Mouse (Mus musculus): Measurements from ENCODE around the gene Abca16. TPM values are rescaled to one million over a fixed set of nuclear protein-coding genes. Genes with fewer than 3 reads are reported as not detected.

Abca16 gene
- total RNA-seq (2012; rRNA removed) (not detected in 2 replicates), polyA plus RNA-seq (2012; ENCODE audit: insufficient read depth in 1 of 2, insufficient read length in 2 of 2, low read depth in 1 of 2, low replicate concordance in 2 of 2, missing spikeins in 1 of 2) (not detected)

GRCm38 (mm10) chr7:120409447-120409846 is at the start of gene Abca16:
TSS of gene Abca16 (plus strand) at chr7:120409647.
- no peaks in the 10 kb centered on the region for H3K79me2 ChIP-seq (ENCODE audit: control insufficient read depth, insufficient read depth, low read length, poor library complexity)

DNA sequence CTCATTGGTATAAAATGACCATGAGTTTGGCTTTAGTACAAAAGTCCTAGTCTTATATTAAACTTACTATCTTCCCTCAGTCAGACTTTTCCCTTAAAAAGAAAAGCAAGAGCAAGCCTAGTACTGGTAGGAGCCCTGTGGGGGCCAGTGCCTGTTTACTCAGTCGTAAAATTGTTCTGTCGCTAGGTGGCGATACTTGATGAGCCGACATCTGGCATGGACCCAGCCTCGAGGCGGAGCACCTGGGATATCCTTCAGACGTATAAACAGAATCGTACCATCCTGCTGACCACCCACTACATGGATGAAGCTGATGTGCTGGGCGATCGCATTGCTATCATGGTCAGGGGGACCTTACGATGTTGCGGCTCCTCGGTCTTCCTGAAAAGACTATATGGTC is 48.3 kb upstream of the Abca16 start:
- DNase-seq (ENCODE audit: low read depth, low spot score), result no peak
- Histone ChIP-seq H3K79me2 (ENCODE audit: control insufficient read depth, insufficient read depth, low read length, poor library complexity) (no peaks in the 10 kb centered on the region), H3K9me3 (replicated peaks; ENCODE audit: insufficient read depth, low read length) (no peaks in the 10 kb centered on the region)

More at GRCm38 (mm10) chr7:120409447-120409846, at the start of gene Abca16:
- DNase-seq (ENCODE audit: low read depth, low spot score), result no peak
- Histone ChIP-seq H3K4me3 (ENCODE audit: control insufficient read depth in 1 of 2, insufficient read depth in 1 of 2, low read depth in 2 of 2, low read length in 2 of 2) (no peak within 1 kb of the TSS), H3K4me1 (ENCODE audit: control insufficient read depth in 1 of 2, insufficient read depth in 2 of 2, low read length in 2 of 2) (no peaks in the 10 kb centered on the region), H3K27ac (ENCODE audit: control insufficient read depth, low read depth, low read length) (no peak within 1 kb of the TSS), H3K27me3 (ENCODE audit: control insufficient read depth in 1 of 2, insufficient read depth in 2 of 2, low read length in 2 of 2) (peaks cover 0 to 2% of the 10 kb centered on the region in 2 experiments), H3K9ac (ENCODE audit: control insufficient read depth, low read depth, low read length, poor library complexity, severe bottlenecking) (no peak within 1 kb of the TSS), H3K36me3 (ENCODE audit: control insufficient read depth in 1 of 2, insufficient read depth in 2 of 2, low read length in 2 of 2) (no peaks in the 10 kb centered on the region), H3K9me3 (replicated peaks; ENCODE audit: insufficient read depth, low read length) (no peaks in the 10 kb centered on the region)
- TF ChIP-seq MYB (IDR thresholded peaks at IDR 0.05; ENCODE audit: low read depth, low read length), result no peak

GRCm38 (mm10) chr7:120412391-120412790 is 2.9 kb downstream of the Abca16 start:
- H3K9ac ChIP-seq (ENCODE audit: control insufficient read depth, low read depth, low read length, poor library complexity, severe bottlenecking), result no peak overlapping the region
- H3K4me1 ChIP-seq (ENCODE audit: control insufficient read depth in 1 of 2, insufficient read depth in 2 of 2, low read length in 2 of 2), result no peaks in the 10 kb centered on the region
- H3K36me3 ChIP-seq (ENCODE audit: control insufficient read depth in 1 of 2, insufficient read depth in 2 of 2, low read length in 2 of 2), result no peaks in the 10 kb centered on the region
- H3K27me3 ChIP-seq (ENCODE audit: control insufficient read depth in 1 of 2, insufficient read depth in 2 of 2, low read length in 2 of 2), result peaks cover 0 to 2% of the 10 kb centered on the region in 2 experiments; a peak in 3 of 4 replicates
- H3K27ac ChIP-seq (ENCODE audit: control insufficient read depth, low read depth, low read length), result no peak overlapping the region
- no peaks in the 10 kb centered on the region for H3K9me3 ChIP-seq (replicated peaks; ENCODE audit: insufficient read depth, low read length)
- DNase-seq (ENCODE audit: low read depth, low spot score), result no peak
- TF ChIP-seq MAX (IDR thresholded peaks at IDR 0.05; ENCODE audit: low read length) (no peak), CHD2 (IDR thresholded peaks at IDR 0.05; ENCODE audit: low read length) (no peak), POLR2AphosphoS2 (IDR thresholded peaks at IDR 0.05; ENCODE audit: low read length) (no peak), KAT2A (conservative IDR thresholded peaks at IDR 0.05; ENCODE audit: low read depth, low read length) (no peak), CTCF (IDR thresholded peaks at IDR 0.05 in 2 of 3, conservative IDR thresholded peaks at IDR 0.05 in 1 of 3; ENCODE audit: control insufficient read depth in 1 of 3, insufficient read depth in 1 of 3, low read depth in 2 of 3, low read length in 3 of 3, poor library complexity in 1 of 3, severe bottlenecking in 1 of 3) (no peak), SMC3 (IDR thresholded peaks at IDR 0.05; ENCODE audit: low read depth, low read length) (no peak), TAL1 (IDR thresholded peaks at IDR 0.05; ENCODE audit: low read length) (no peak)
- no peaks in the 10 kb centered on the region for H3K79me2 ChIP-seq (ENCODE audit: control insufficient read depth, insufficient read depth, low read length, poor library complexity)
- H3K4me3 ChIP-seq (ENCODE audit: control insufficient read depth in 1 of 2, insufficient read depth in 1 of 2, low read depth in 2 of 2, low read length in 2 of 2), result no peak overlapping the region

More for the DNA sequence above, 48.3 kb upstream of the Abca16 start:
- H3K4me3 ChIP-seq (ENCODE audit: control insufficient read depth in 1 of 2, insufficient read depth in 1 of 2, low read depth in 2 of 2, low read length in 2 of 2), result no peak overlapping the region
- H3K27ac ChIP-seq (ENCODE audit: control insufficient read depth, low read depth, low read length), result no peak overlapping the region
- no peaks in the 10 kb centered on the region for H3K27me3 ChIP-seq (ENCODE audit: control insufficient read depth in 1 of 2, insufficient read depth in 2 of 2, low read length in 2 of 2)
- H3K36me3 ChIP-seq (ENCODE audit: control insufficient read depth in 1 of 2, insufficient read depth in 2 of 2, low read length in 2 of 2), result no peaks in the 10 kb centered on the region
- TF ChIP-seq TCF12 (IDR thresholded peaks at IDR 0.05; ENCODE audit: low read depth, low read length), result no peak
- no peak for TF ChIP-seq USF1 (IDR thresholded peaks at IDR 0.05; ENCODE audit: low read depth, low read length)
- TF ChIP-seq POLR2A (IDR thresholded peaks at IDR 0.05; ENCODE audit: control insufficient read depth in 1 of 2, insufficient read depth in 1 of 2, low read depth in 1 of 2, low read length in 2 of 2, poor library complexity in 1 of 2), result no peak
- no peak for TF ChIP-seq MAZ (IDR thresholded peaks at IDR 0.05; ENCODE audit: low read depth, low read length)
- no peak for TF ChIP-seq GATA1 (IDR thresholded peaks at IDR 0.05; ENCODE audit: low read depth, low read length)
- no peak for TF ChIP-seq TAL1 (IDR thresholded peaks at IDR 0.05; ENCODE audit: low read length)
- no peak for TF ChIP-seq CTCF (IDR thresholded peaks at IDR 0.05 in 2 of 3, conservative IDR thresholded peaks at IDR 0.05 in 1 of 3; ENCODE audit: control insufficient read depth in 1 of 3, insufficient read depth in 1 of 3, low read depth in 2 of 3, low read length in 3 of 3, poor library complexity in 1 of 3, severe bottlenecking in 1 of 3)
- TF ChIP-seq GABPA (IDR thresholded peaks at IDR 0.05; ENCODE audit: low read depth, low read length), result no peak
- TF ChIP-seq MAX (IDR thresholded peaks at IDR 0.05; ENCODE audit: low read length), result no peak
- no peak for TF ChIP-seq CHD1 (IDR thresholded peaks at IDR 0.05; ENCODE audit: low read depth, low read length)
- H3K9ac ChIP-seq (ENCODE audit: control insufficient read depth, low read depth, low read length, poor library complexity, severe bottlenecking), result no peak overlapping the region
- H3K4me1 ChIP-seq (ENCODE audit: control insufficient read depth in 1 of 2, insufficient read depth in 2 of 2, low read length in 2 of 2), result no peaks in the 10 kb centered on the region

Measured in MEL (cell line).